In the genomic region with DNA sequence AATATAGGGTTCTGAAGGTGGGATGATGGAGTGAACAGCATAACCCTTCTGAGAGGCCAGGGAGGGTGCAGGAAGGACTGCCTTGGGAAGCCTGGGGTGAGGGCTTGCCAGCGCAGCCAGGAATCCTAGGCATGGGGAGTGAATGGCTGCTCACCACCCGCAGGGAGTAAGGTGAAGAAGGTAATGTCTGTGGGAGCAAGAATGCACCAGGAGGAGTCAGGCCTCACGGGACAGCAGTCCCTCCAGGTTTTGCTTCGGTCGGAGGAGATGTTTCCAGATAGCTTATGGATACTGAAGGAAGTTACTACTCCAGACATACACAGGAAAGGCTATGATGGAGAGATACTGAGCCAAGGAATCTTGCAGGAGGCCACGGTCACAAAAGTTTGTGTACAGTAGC, we compare ENCODE assay signal across 7 mouse cellular contexts. TPM values are rescaled to one million over a fixed set of nuclear protein-coding genes. Genes with fewer than 3 reads are reported as not detected.
DNase-seq lines count a peak whose midpoint lies in the region; ATAC-seq and TF ChIP-seq lines count a peak whose summit lies in the region.

No protein-coding gene starts in this region.

- H3K4me3 ChIP-seq in left cerebral cortex, adult 2 months = peak overlapping the region; percentile 82
- peak overlapping the region; percentile 72 for H3K4me3 ChIP-seq in embryonic facial prominence, embryonic 12.5 days
- H3K4me3 ChIP-seq in heart, embryonic 15.5 days = peak overlapping the region; percentile 67
- peak overlapping the region; percentile 78 for H3K4me3 ChIP-seq in midbrain, embryonic 16.5 days (ENCODE audit: low read depth, low read length)
- no peak overlapping the region for H3K4me3 ChIP-seq in gastrocnemius, adult 2 months

- intact Hi-C loops in left cerebral cortex, adult 2 months (cut with DNase I) = no loop called here
- intact Hi-C loops in gastrocnemius, adult 2 months (cut with DNase I) = no loop called here

- no peaks in the 10 kb centered on the region for H3K9me3 ChIP-seq in embryonic facial prominence, embryonic 12.5 days
- no peaks in the 10 kb centered on the region for H3K9me3 ChIP-seq in heart, embryonic 15.5 days (replicated peaks)
- H3K9me3 ChIP-seq in midbrain, embryonic 16.5 days (replicated peaks; ENCODE audit: control insufficient read depth, low read length, poor library complexity, severe bottlenecking) = no peaks in the 10 kb centered on the region

- 26% methylated on average over 6 of the region's 6 CpGs for WGBS in embryonic facial prominence, embryonic 12.5 days
- WGBS in heart, embryonic 15.5 days = 25% methylated on average over 6 of the region's 6 CpGs
- 28% methylated on average over 6 of the region's 6 CpGs for WGBS in midbrain, embryonic 16.5 days

- no peaks in the 10 kb centered on the region for H3K36me3 ChIP-seq in embryonic facial prominence, embryonic 12.5 days
- H3K36me3 ChIP-seq in heart, embryonic 15.5 days = peaks cover 2% of the 10 kb centered on the region; the same call in 1 of the 2 replicates
- no peaks in the 10 kb centered on the region; the same call in none of the 2 replicates for H3K36me3 ChIP-seq in midbrain, embryonic 16.5 days (ENCODE audit: control insufficient read depth, insufficient read depth, low read length)

- H3K4me1 ChIP-seq in embryonic facial prominence, embryonic 12.5 days = no peaks in the 10 kb centered on the region
- peaks cover 12% of the 10 kb centered on the region for H3K4me1 ChIP-seq in heart, embryonic 15.5 days (replicated peaks)
- peaks cover 20% of the 10 kb centered on the region for H3K4me1 ChIP-seq in midbrain, embryonic 16.5 days (ENCODE audit: control insufficient read depth, insufficient read depth, low read length)

- H3K9ac ChIP-seq in embryonic facial prominence, embryonic 12.5 days = no peak overlapping the region
- peak overlapping the region; percentile 70; the same call in 1 of the 2 replicates for H3K9ac ChIP-seq in heart, embryonic 15.5 days
- peak overlapping the region; percentile 88 for H3K9ac ChIP-seq in midbrain, embryonic 16.5 days (ENCODE audit: low read depth, low read length)

- peak in 1 of 2 experiments; percentile 6 for DNase-seq in left cerebral cortex, adult 2 months (ENCODE audit: extremely low spot score in 1 of 2, low spot score in 2 of 2)
- DNase-seq in left cerebral cortex, adult 18-20 months (ENCODE audit: low spot score in 2 of 2) = no peak
- DNase-seq in ovary, postnatal 36 days (ENCODE audit: low spot score) = no peak
- DNase-seq in gastrocnemius, adult 2 months = no peak

- peak overlapping the region; percentile 92; the same call in 1 of the 2 replicates for H3K27ac ChIP-seq in left cerebral cortex, adult 2 months
- H3K27ac ChIP-seq in embryonic facial prominence, embryonic 12.5 days = no peak overlapping the region
- no peak overlapping the region for H3K27ac ChIP-seq in heart, embryonic 15.5 days
- peak overlapping the region; percentile 85; the same call in 1 of the 2 replicates for H3K27ac ChIP-seq in midbrain, embryonic 16.5 days (ENCODE audit: low read length)
- H3K27ac ChIP-seq in gastrocnemius, adult 2 months = no peak overlapping the region

- H3K27me3 ChIP-seq in embryonic facial prominence, embryonic 12.5 days = peaks cover 49% of the 10 kb centered on the region
- H3K27me3 ChIP-seq in heart, embryonic 15.5 days = peaks cover 59% of the 10 kb centered on the region
- H3K27me3 ChIP-seq in midbrain, embryonic 16.5 days (ENCODE audit: control insufficient read depth, insufficient read depth, low read depth, low read length) = no peaks in the 10 kb centered on the region

- peak overlapping the region; percentile 94 for H3K4me2 ChIP-seq in embryonic facial prominence, embryonic 12.5 days (replicated peaks)
- peak overlapping the region; percentile 84 for H3K4me2 ChIP-seq in heart, embryonic 15.5 days
- peak overlapping the region; percentile 83 for H3K4me2 ChIP-seq in midbrain, embryonic 16.5 days (ENCODE audit: low read length)

- no peak for ATAC-seq in embryonic facial prominence, embryonic 12.5 days (ENCODE audit: insufficient number of reproducible peaks, insufficient read depth, low FRiP score, low TSS enrichment)
- ATAC-seq in heart, embryonic 15.5 days (replicated peaks; ENCODE audit: insufficient number of reproducible peaks, insufficient read depth, low FRiP score, low read depth) = no peak
- ATAC-seq in midbrain, embryonic 16.5 days = no peak

- TF ChIP-seq CTCF in left cerebral cortex, adult 2 months (IDR thresholded peaks at IDR 0.05) = no peak
- no peak for TF ChIP-seq CTCF in gastrocnemius, adult 2 months (IDR thresholded peaks at IDR 0.05)

RNA-seq across cellular contexts. Expression of a gene that starts 0.8 kb away (rescaled TPM):
- 100 to 1,000 TPM in 1 of 2 experiments, 10 to 100 TPM in 1; 99.1 to 121 TPM for total RNA-seq in left cerebral cortex, adult 2 months (2021)
- 100 to 1,000 TPM; 107 to 114 TPM for total RNA-seq in left cerebral cortex, adult 18-20 months (2021)
- 0.45 and 0.46 TPM in 2 replicates for polyA plus RNA-seq in embryonic facial prominence, embryonic 12.5 days (2016; fragmentation: Nextera tagmentation; extraction: Ambion mirVana)
- polyA plus RNA-seq in heart, embryonic 15.5 days (2015; fragmentation: Nextera tagmentation; extraction: Ambion mirVana) = 1.5 and 1.7 TPM in 2 replicates
- 7.5 and 9.5 TPM in 2 replicates for polyA plus RNA-seq in midbrain, embryonic 16.5 days (2015; fragmentation: Nextera tagmentation; extraction: Ambion mirVana)
- not detected for total RNA-seq in gastrocnemius, adult 2 months (2021)

RNA-seq across cellular contexts. Expression of a gene that starts 16.2 kb away (rescaled TPM):
- total RNA-seq in left cerebral cortex, adult 2 months (2021) = 10 to 100 TPM; 17.5 to 20.5 TPM
- total RNA-seq in left cerebral cortex, adult 18-20 months (2021) = 10 to 100 TPM; 20.8 to 20.9 TPM
- 49.1 and 50.9 TPM in 2 replicates for polyA plus RNA-seq in embryonic facial prominence, embryonic 12.5 days (2016; fragmentation: Nextera tagmentation; extraction: Ambion mirVana)
- 40.8 and 56.4 TPM in 2 replicates for polyA plus RNA-seq in heart, embryonic 15.5 days (2015; fragmentation: Nextera tagmentation; extraction: Ambion mirVana)
- 36.8 and 39.9 TPM in 2 replicates for polyA plus RNA-seq in midbrain, embryonic 16.5 days (2015; fragmentation: Nextera tagmentation; extraction: Ambion mirVana)
- 10 to 100 TPM; 28.5 to 33.6 TPM for total RNA-seq in gastrocnemius, adult 2 months (2021)

RNA-seq across cellular contexts. Expression of a gene that starts 30.1 kb away (rescaled TPM):
- 10 to 100 TPM; 21.1 to 21.3 TPM for total RNA-seq in left cerebral cortex, adult 2 months (2021)
- 10 to 100 TPM; 20.1 to 23.0 TPM for total RNA-seq in left cerebral cortex, adult 18-20 months (2021)
- polyA plus RNA-seq in embryonic facial prominence, embryonic 12.5 days (2016; fragmentation: Nextera tagmentation; extraction: Ambion mirVana) = 21.0 and 22.3 TPM in 2 replicates
- 10.1 and 14.1 TPM in 2 replicates for polyA plus RNA-seq in heart, embryonic 15.5 days (2015; fragmentation: Nextera tagmentation; extraction: Ambion mirVana)
- 17.8 and 19.1 TPM in 2 replicates for polyA plus RNA-seq in midbrain, embryonic 16.5 days (2015; fragmentation: Nextera tagmentation; extraction: Ambion mirVana)
- 10 to 100 TPM; 13.8 to 15.6 TPM for total RNA-seq in gastrocnemius, adult 2 months (2021)

Comparison
In these comparisons a context has a peak if more than half of its experiments do, and no peak if none do; other contexts are left out.
1. H3K27ac ChIP-seq: peak in left cerebral cortex, adult 2 months (single experiment) and midbrain, embryonic 16.5 days (single experiment); none in embryonic facial prominence, embryonic 12.5 days (single experiment), heart, embryonic 15.5 days (single experiment) and gastrocnemius, adult 2 months (single experiment).
2. RNA of a gene that starts 0.8 kb away (total RNA-seq): 99.1 to 121 TPM in left cerebral cortex, adult 2 months and 107 to 114 TPM in left cerebral cortex, adult 18-20 months; not detected in gastrocnemius, adult 2 months; every median in the first group is over 10 times any median in the second.
3. Peak in every context shown above with its lines, with median percentiles within 50 percentile points of each other: H3K4me2 ChIP-seq.